Mouse (Mus musculus) erythroblast, embryonic 14.5 days (primary cell): Measurements from ENCODE around the gene Oxa1l.

Experiments used
- GATA1 ChIP-seq: IDR thresholded peaks from 2 replicates; pipeline ENCODE4 v1.6.1; 2012; ENCODE audit warnings: low read length, inconsistent platforms, mixed read lengths
- TAL1 ChIP-seq: IDR thresholded peaks from 3 replicates; pipeline ENCODE4 v1.6.1; 2012; ENCODE audit warnings: low read length, inconsistent platforms, mixed read lengths

DNA sequence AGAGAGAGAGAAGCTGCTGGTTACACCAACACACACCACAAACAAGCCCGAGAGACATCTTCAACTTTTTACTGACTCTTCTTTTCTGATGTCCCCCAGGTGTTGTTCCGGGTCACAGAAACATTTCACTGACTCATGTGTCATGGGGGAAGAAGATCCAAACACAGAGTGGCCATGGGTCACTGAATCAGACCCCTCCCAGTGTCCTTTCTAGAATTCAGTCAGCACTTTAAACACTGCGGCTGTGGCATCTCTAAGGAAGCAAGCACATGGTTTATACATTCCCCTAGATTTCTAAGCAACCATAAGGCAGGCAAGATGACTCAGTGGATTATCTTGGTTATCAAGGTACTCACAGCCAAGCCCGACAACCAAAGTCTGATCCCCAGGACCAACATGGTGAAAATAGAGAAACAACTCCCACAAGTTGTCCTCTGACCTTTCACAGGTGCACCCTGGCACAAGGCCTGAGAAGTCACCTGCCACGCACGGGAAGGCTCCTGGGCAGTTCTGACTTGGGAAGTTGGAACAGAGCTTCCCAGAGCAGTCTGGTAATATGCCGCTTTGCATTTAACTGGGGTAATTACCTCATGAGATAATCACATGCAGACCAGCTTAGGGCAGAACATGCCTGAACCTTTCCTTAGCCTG, 25.5 kb downstream of the Oxa1l start:
- no peak for TF ChIP-seq GATA1
- TF ChIP-seq TAL1, result no peak
